15 mouse cellular contexts compared by ENCODE assay signal in the genomic region with DNA sequence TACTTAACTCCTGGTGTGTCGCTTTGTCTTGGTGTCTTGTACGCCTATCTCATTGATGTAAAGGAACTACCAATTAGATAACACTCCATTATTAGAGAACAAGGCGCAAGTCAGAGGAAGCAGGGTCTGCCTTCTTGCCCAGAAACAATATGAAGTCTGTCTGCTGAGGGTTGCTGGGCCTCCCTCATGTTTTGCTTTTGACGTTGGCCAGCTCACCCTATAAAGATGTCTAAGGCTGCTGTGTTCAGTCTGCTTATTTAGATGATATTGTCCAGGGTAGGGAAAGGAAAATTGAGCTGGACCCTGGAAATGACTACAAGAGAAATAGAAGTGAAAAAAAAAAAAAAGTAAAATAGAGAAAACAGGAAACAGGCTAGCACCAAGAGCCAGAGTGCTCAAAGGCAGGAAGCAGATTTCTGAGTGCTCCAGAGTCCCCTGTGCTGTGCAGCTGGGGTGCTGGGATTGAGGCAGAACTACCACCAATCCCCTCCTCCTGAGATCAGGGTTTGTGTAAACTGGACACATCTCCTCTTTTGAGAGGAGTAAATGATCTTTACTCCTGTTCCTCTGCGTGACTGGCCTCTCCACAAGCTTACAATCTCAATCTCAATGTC.
DNase-seq lines count a peak whose midpoint lies in the region; ATAC-seq and TF ChIP-seq lines count a peak whose summit lies in the region.
"Had no signal": no experiment of that assay in that cellular context is flagged by ENCODE, and none has a peak within 500 bp of the region (broad histone marks: within the 10 kb centered on the region; RNA-seq: fewer than 3 reads in every experiment).

No protein-coding gene starts in this region.

- no peak overlapping the region for H3K4me2 ChIP-seq in heart, embryonic 14.5 days (ENCODE audit: low read length)
- no peak overlapping the region for H3K4me2 ChIP-seq in lung, embryonic 14.5 days
- no peak overlapping the region for H3K4me2 ChIP-seq in intestine, embryonic 16.5 days (ENCODE audit: low read depth, low read length)
- no peak overlapping the region for H3K4me2 ChIP-seq in stomach, embryonic 16.5 days (ENCODE audit: low read depth, low read length)
- H3K4me2 ChIP-seq: embryonic facial prominence, embryonic 13.5 days; midbrain, embryonic 12.5 days had no signal

- no peak for DNase-seq in heart, postnatal 4 days
- DNase-seq in lung, embryonic 14.5 days = peak; percentile 44
- no peak for DNase-seq in lung, postnatal 4 days
- DNase-seq in cerebellum, adult 9-10 months = no peak
- DNase-seq: adrenal gland, postnatal 25 days; heart, postnatal 14 days; right cerebral cortex, postnatal 4 days had no signal

- peak; percentile 35; the same call in 1 of the 2 replicates for ATAC-seq in heart, embryonic 14.5 days (ENCODE audit: insufficient number of reproducible peaks, insufficient read depth, low FRiP score, low read depth)
- ATAC-seq in lung, embryonic 14.5 days (ENCODE audit: insufficient read depth) = no peak
- 0 out of 2 replicates have a peak, but pooled peaks have one; percentile 33 for ATAC-seq in intestine, embryonic 16.5 days
- ATAC-seq in stomach, embryonic 16.5 days (ENCODE audit: insufficient read depth, low FRiP score) = no peak
- ATAC-seq: lung, postnatal 0 days had no signal

- peak overlapping the region; percentile 43 to 64; a peak in 3 of 4 replicates for H3K27ac ChIP-seq in heart, embryonic 14.5 days (replicated peaks in 1 of 2; ENCODE audit: control insufficient read depth in 1 of 2, insufficient read depth in 1 of 2, low read depth in 2 of 2, low read length in 2 of 2)
- peak overlapping the region; percentile 51 for H3K27ac ChIP-seq in lung, embryonic 14.5 days (ENCODE audit: low read depth)
- H3K27ac ChIP-seq in intestine, embryonic 16.5 days (ENCODE audit: low read length) = peak overlapping the region; percentile 3; the same call in 1 of the 2 replicates
- peak overlapping the region; percentile 49 for H3K27ac ChIP-seq in stomach, embryonic 16.5 days (ENCODE audit: low read length)
- H3K27ac ChIP-seq: embryonic facial prominence, embryonic 13.5 days; forebrain, embryonic 10.5 days; midbrain, embryonic 12.5 days had no signal

- no peak overlapping the region for H3K4me3 ChIP-seq in heart, embryonic 14.5 days (ENCODE audit: control insufficient read depth in 1 of 2, insufficient read depth in 1 of 2, low read depth in 1 of 2, low read length in 2 of 2)
- no peak overlapping the region for H3K4me3 ChIP-seq in lung, embryonic 14.5 days (ENCODE audit: low read depth, low read length)
- no peak overlapping the region for H3K4me3 ChIP-seq in intestine, embryonic 16.5 days (ENCODE audit: low read length)
- H3K4me3 ChIP-seq in stomach, embryonic 16.5 days (replicated peaks; ENCODE audit: low read length) = no peak overlapping the region
- H3K4me3 ChIP-seq: embryonic facial prominence, embryonic 13.5 days; forebrain, embryonic 10.5 days; midbrain, embryonic 12.5 days; myocyte had no signal

- H3K27me3 ChIP-seq in heart, embryonic 14.5 days (ENCODE audit: control insufficient read depth, insufficient read depth, low read length) = no peaks in the 10 kb centered on the region
- no peaks in the 10 kb centered on the region for H3K27me3 ChIP-seq in lung, embryonic 14.5 days (ENCODE audit: insufficient read depth, low read length)
- no peaks in the 10 kb centered on the region for H3K27me3 ChIP-seq in intestine, embryonic 16.5 days (replicated peaks; ENCODE audit: control insufficient read depth, insufficient read depth, low read length)
- H3K27me3 ChIP-seq in stomach, embryonic 16.5 days (ENCODE audit: control insufficient read depth, insufficient read depth, low read length) = no peaks in the 10 kb centered on the region
- H3K27me3 ChIP-seq: embryonic facial prominence, embryonic 13.5 days; midbrain, embryonic 12.5 days had no signal

- WGBS in heart, embryonic 14.5 days = 40% methylated on average over 5 of the region's 5 CpGs
- WGBS in lung, embryonic 14.5 days = 45% methylated on average over 5 of the region's 5 CpGs
- WGBS in intestine, embryonic 16.5 days = 49% methylated on average over 5 of the region's 5 CpGs
- WGBS in stomach, embryonic 16.5 days = 54% methylated on average over 5 of the region's 5 CpGs

- no peaks in the 10 kb centered on the region for H3K36me3 ChIP-seq in heart, embryonic 14.5 days (ENCODE audit: control insufficient read depth, insufficient read depth, low read length)
- H3K36me3 ChIP-seq in lung, embryonic 14.5 days (ENCODE audit: insufficient read depth) = no peaks in the 10 kb centered on the region
- H3K36me3 ChIP-seq in intestine, embryonic 16.5 days (ENCODE audit: control insufficient read depth, insufficient read depth, low read length) = no peaks in the 10 kb centered on the region
- no peaks in the 10 kb centered on the region for H3K36me3 ChIP-seq in stomach, embryonic 16.5 days (ENCODE audit: control insufficient read depth, insufficient read depth, low read length)
- H3K36me3 ChIP-seq: embryonic facial prominence, embryonic 13.5 days; forebrain, embryonic 10.5 days; midbrain, embryonic 12.5 days had no signal

- no peaks in the 10 kb centered on the region; a peak in 1 of 4 replicates for H3K4me1 ChIP-seq in heart, embryonic 14.5 days (ENCODE audit: control insufficient read depth in 2 of 2, insufficient read depth in 2 of 2, low read length in 2 of 2)
- H3K4me1 ChIP-seq in lung, embryonic 14.5 days (ENCODE audit: insufficient read depth) = no peaks in the 10 kb centered on the region
- H3K4me1 ChIP-seq in intestine, embryonic 16.5 days (ENCODE audit: control insufficient read depth, insufficient read depth, low read length) = no peaks in the 10 kb centered on the region
- H3K4me1 ChIP-seq in stomach, embryonic 16.5 days (ENCODE audit: control insufficient read depth, insufficient read depth, low read length) = no peaks in the 10 kb centered on the region
- H3K4me1 ChIP-seq: forebrain, embryonic 10.5 days; midbrain, embryonic 12.5 days had no signal

- H3K9ac ChIP-seq in heart, embryonic 14.5 days (ENCODE audit: low read length) = no peak overlapping the region
- H3K9ac ChIP-seq in lung, embryonic 14.5 days = no peak overlapping the region
- H3K9ac ChIP-seq in intestine, embryonic 16.5 days (ENCODE audit: low read depth, low read length) = no peak overlapping the region
- no peak overlapping the region for H3K9ac ChIP-seq in stomach, embryonic 16.5 days (ENCODE audit: low read length)
- H3K9ac ChIP-seq: embryonic facial prominence, embryonic 13.5 days; midbrain, embryonic 12.5 days had no signal

- TF ChIP-seq CTCF in lung, embryonic 14.5 days (IDR thresholded peaks at IDR 0.05; ENCODE audit: low read depth) = no peak

- no peaks in the 10 kb centered on the region for H3K9me3 ChIP-seq in heart, embryonic 14.5 days (ENCODE audit: control insufficient read depth, low read length)
- H3K9me3 ChIP-seq in lung, embryonic 14.5 days (ENCODE audit: low read depth, low read length) = no peaks in the 10 kb centered on the region
- H3K9me3 ChIP-seq in intestine, embryonic 16.5 days (ENCODE audit: control insufficient read depth, low read length) = no peaks in the 10 kb centered on the region
- no peaks in the 10 kb centered on the region for H3K9me3 ChIP-seq in stomach, embryonic 16.5 days (replicated peaks; ENCODE audit: control insufficient read depth, low read length)
- H3K9me3 ChIP-seq: embryonic facial prominence, embryonic 13.5 days; forebrain, embryonic 10.5 days; midbrain, embryonic 12.5 days had no signal

Comparison
In these comparisons a context has a peak if more than half of its experiments do, and no peak if none do; other contexts are left out.
1. ATAC-seq: peak in heart, embryonic 14.5 days (single experiment) and intestine, embryonic 16.5 days (single experiment); none in lung, embryonic 14.5 days (single experiment) and stomach, embryonic 16.5 days (single experiment).
2. H3K27ac ChIP-seq: peak in every context shown above with its lines; median percentile 54 in heart, embryonic 14.5 days; 51 in lung, embryonic 14.5 days; 49 in stomach, embryonic 16.5 days; 3 in intestine, embryonic 16.5 days.